Mouse (Mus musculus) limb, embryonic 10.5 days (tissue): ENCODE measurements around the gene Atg2a. TPM values are rescaled to one million over a fixed set of nuclear protein-coding genes. Genes with fewer than 3 reads are reported as not detected.

ENCODE experiments used
- DNase-seq: peaks from one replicate; pipeline ENCODE4 v3.0.0-alpha.2; 2017; ENCODE audit warnings: low spot score
- H3K27ac ChIP-seq: fragments of 300-500 bp; sonication (generic); 2 replicates; pipeline ENCODE4 v1.5.1; 2016; ENCODE audit warnings: mild to moderate bottlenecking
- H3K27me3 ChIP-seq: fragments of 300-500 bp; sonication (generic); 2 replicates; pipeline ENCODE4 v1.6.1; 2016; ENCODE audit warnings: low read depth, mild to moderate bottlenecking; ENCODE audit not compliant: poor library complexity, severe bottlenecking
- H3K36me3 ChIP-seq: fragments of 300-500 bp; sonication (generic); 2 replicates; pipeline ENCODE4 v1.6.1; 2016; ENCODE audit warnings: mild to moderate bottlenecking, moderate library complexity
- H3K4me1 ChIP-seq: fragments of 300-500 bp; sonication (generic); 2 replicates; pipeline ENCODE4 v1.6.1; 2016
- H3K4me3 ChIP-seq: fragments of 300-500 bp; sonication (generic); 2 replicates; pipeline ENCODE4 v1.5.1; 2016; ENCODE audit warnings: mild to moderate bottlenecking, moderate library complexity
- H3K9me3 ChIP-seq: fragments of 300-500 bp; sonication (generic); replicated peaks from 2 replicates; pipeline ENCODE4 v1.6.1; 2016; ENCODE audit warnings: mild to moderate bottlenecking
- WGBS: fragments of 180-500 bp; shearing (Covaris S2); methylation state at CpG from one replicate; pipeline ENCODE4 v1.1.7; 2016; 5-methylcytosine and 5-hydroxymethylcytosine counted together
- polyA plus RNA-seq: library from polyadenylated mRNA; unstranded; fragments of >200 nt; fragmentation: Nextera tagmentation; extraction: Ambion mirVana; gene quantifications from 2 replicates; pipeline ENCODE4 v1.2.1, GENCODE M21; 2016

The Atg2a gene
- polyA plus RNA-seq, result 11.4 and 13.0 TPM in 2 replicates

DNA sequence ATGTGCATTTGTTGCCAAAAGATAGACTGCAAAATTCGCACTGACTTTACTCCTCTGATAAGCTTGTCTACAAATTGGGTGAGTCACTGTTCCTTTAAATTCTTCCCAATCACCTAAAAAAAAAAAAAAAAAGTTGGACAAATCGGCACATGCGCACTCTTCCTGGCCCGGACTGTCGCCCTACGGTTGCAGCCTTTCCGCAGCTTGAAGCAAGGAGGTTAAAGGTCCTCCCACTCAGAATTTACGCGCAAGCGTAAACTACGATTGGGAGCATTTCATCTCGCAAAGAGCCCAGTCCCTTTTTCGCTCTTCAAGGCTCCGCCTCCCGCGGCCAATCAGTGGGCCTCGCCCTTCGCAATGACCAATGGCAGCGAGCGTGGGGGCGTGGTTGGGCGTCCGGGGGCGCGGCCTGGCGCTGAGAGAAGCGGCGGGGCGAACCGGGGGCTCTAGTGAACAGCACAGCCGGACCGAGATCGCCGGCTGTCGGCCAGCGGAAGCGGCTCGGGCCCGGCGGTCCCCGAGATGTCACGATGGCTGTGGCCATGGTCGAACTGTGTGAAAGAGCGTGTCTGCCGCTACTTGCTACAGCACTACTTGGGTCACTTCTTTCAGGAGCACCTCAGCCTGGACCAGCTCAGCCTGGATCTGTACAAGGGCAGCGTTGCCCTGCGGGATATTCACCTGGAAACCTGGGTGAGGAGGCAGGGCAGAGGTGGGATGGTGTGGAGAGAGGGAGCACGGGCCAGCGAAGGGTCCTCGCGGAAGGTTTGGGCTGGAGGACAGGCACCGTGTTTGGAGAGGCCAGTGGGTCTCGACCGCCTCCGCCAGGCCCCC, at the start of gene Atg2a:
Atg2a (plus strand) TSS at position 395 of the 834 bp plus-strand sequence.
- peak within 1 kb of the TSS; percentile 83 for H3K27ac ChIP-seq
- H3K9me3 ChIP-seq, result no peaks in the 10 kb centered on the region
- H3K36me3 ChIP-seq, result peaks cover 30% of the 10 kb centered on the region
- peak; percentile 97 for DNase-seq
- under 1% methylated on average over 55 of the region's 55 CpGs for WGBS
- H3K27me3 ChIP-seq, result no peaks in the 10 kb centered on the region
- peaks cover 10% of the 10 kb centered on the region for H3K4me1 ChIP-seq
- H3K4me3 ChIP-seq, result peak within 1 kb of the TSS; percentile 78

DNA sequence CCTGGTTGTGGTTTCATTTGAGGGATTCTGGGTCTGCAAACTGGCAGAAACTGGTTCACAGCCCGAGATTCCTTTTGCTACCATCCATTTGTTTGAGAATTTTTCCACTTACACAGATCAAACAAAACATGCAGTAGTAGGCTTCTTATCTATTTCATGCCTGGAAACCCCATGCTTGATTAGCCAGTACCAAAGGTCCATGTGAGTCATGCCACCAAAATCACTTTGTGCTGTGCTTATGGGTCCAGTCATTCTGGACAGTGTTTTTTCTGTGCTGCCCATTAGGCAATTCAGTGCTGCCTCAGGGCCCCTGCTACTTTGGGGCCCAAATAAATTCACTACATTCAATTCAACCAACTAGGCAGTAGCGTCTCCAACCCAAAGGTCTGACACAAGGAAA, 37.2 kb upstream of the Atg2a start:
- no peak overlapping the region for H3K4me3 ChIP-seq
- H3K4me1 ChIP-seq, result no peaks in the 10 kb centered on the region
- H3K27ac ChIP-seq, result no peak overlapping the region
- no peaks in the 10 kb centered on the region for H3K36me3 ChIP-seq
- DNase-seq, result no peak
- no peaks in the 10 kb centered on the region for H3K27me3 ChIP-seq
- whole genome bisulfite sequencing, result 88% methylated on average over 2 of the region's 2 CpGs
- H3K9me3 ChIP-seq, result no peaks in the 10 kb centered on the region

DNA sequence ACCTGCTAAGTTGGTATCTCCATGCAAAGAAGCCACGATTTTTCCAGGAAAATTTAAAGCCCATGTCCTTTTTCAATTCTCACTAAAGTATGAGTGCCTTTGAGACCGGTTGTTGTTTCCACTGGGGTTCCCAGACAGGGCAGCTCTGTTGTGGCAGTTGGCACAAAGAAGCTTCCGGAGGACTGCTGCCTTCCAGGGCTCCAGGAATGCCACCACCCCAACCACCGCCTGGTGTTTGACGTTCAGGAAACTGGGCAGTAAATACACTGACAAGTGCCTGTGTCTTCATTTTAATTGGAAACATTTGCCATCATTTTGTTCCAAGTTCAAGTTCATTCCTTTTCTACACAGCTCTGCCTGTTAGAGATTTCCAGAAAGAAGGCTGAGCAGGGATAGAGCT, 34.8 kb upstream of the Atg2a start:
- 69% methylated on average over 5 of the region's 5 CpGs for WGBS
- no peak overlapping the region for H3K4me3 ChIP-seq
- DNase-seq, result no peak
- no peaks in the 10 kb centered on the region for H3K4me1 ChIP-seq
- no peaks in the 10 kb centered on the region for H3K27me3 ChIP-seq
- no peaks in the 10 kb centered on the region for H3K36me3 ChIP-seq
- no peak overlapping the region for H3K27ac ChIP-seq
- no peaks in the 10 kb centered on the region for H3K9me3 ChIP-seq

DNA sequence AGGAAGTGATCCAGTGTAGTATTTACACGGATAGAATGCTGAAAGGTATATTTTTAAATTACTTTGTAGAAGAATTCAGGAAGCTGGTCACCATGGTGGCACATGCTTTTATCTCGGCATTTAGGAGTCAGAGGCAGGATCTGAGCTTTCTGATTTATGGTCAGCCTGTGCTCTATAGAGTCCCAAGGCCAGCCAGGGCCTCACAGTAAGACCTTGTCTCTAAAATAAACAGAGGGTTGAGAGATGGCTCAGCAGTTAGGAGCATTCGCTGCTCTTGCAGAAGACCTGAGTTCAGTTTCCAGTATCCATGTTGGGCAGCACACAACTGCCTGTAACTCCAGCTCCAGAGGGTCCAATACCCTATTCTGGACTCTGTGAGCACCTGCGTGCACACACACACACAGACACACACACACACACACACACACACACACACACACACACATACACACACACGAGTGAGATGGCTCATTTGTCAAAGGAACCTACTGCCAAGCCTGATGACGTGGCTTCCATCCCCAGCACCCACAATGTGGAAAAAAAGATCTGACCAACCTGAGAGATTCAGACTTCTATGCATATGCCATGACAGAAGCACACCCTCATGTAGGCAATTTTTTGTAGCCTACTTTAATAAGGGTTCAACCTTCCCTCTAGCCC, 25.3 kb upstream of the Atg2a start:
- Histone ChIP-seq H3K4me1 (no peaks in the 10 kb centered on the region), H3K4me3 (no peak overlapping the region), H3K36me3 (no peaks in the 10 kb centered on the region), H3K27ac (no peak overlapping the region), H3K27me3 (no peaks in the 10 kb centered on the region), H3K9me3 (no peaks in the 10 kb centered on the region)
- WGBS, result 78% methylated on average over 6 of the region's 6 CpGs
- DNase-seq, result no peak

DNA sequence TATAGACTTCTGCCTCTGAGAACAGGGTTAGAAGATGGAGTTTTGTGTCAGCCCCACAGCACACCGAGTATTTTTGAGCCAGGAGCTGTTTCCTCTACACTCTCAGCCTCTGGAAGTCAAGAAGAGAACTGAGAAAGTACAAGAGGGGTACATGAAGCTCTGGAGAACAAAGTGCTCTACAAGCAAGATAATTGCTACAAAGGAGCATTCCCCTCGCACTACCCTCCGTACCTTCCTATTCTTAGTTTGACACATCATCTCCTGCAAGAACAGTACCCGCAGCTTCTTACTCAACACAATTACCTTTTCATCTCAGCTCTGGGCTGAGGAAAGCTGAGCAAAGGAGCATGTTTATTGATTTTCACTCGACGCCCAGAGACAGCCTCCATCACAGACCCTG, 22.9 kb upstream of the Atg2a start:
- Histone ChIP-seq H3K4me1 (peaks cover 4% of the 10 kb centered on the region; the same call in 1 of the 2 replicates), H3K27me3 (no peaks in the 10 kb centered on the region), H3K9me3 (no peaks in the 10 kb centered on the region), H3K36me3 (no peaks in the 10 kb centered on the region), H3K27ac (no peak overlapping the region), H3K4me3 (no peak overlapping the region)
- DNase-seq, result no peak
- WGBS, result 82% methylated on average over 6 of the region's 6 CpGs

DNA sequence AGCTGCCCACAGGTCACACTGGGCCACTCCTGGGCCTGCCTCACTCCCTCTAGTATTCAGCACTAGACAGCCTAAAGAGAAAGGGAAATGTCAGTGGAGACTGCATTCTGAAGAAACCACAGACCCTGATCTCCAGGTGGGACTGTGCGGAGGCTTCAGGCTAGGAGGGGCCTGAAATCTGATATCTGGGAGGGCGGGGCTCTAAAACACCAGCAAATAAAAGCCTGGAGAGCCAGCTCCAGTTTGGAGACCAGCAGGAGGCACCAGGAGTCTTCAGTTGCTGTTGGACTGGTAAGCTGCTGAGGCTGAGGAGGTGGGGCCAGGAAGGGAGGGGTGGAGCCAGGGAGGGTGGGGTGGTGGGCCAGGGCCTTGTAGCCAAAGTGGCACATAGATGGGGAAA, 15.3 kb upstream of the Atg2a start, which contains the start of gene Gpha2:
Gpha2 (plus strand) TSS at position 246 of the 400 bp plus-strand sequence.
- DNase-seq, result peak; percentile 63
- Histone ChIP-seq H3K27me3 (no peaks in the 10 kb centered on the region), H3K36me3 (peaks cover 37% of the 10 kb centered on the region), H3K9me3 (no peaks in the 10 kb centered on the region), H3K4me3 (no peak within 1 kb of the TSS), H3K27ac (peak within 1 kb of the TSS; percentile 12; the same call in 1 of the 2 replicates), H3K4me1 (peaks cover 23% of the 10 kb centered on the region)
- WGBS, result 2% methylated on average over 2 of the region's 2 CpGs

DNA sequence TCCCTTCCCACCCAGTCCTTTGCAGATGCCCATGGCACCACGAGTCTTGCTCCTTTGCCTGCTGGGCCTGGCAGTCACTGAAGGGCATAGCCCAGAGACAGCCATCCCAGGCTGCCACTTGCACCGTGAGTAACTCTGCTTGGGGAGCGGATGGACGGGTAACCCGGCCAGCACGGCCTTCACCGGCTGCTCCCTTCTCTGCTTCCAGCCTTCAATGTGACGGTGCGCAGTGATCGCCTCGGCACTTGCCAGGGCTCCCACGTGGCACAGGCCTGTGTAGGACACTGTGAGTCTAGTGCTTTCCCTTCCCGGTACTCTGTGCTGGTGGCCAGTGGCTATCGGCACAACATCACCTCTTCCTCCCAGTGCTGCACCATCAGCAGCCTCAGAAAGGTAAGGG, 14.7 kb upstream of the Atg2a start:
- no peak for DNase-seq
- no peaks in the 10 kb centered on the region for H3K27me3 ChIP-seq
- H3K9me3 ChIP-seq, result no peaks in the 10 kb centered on the region
- peak overlapping the region; percentile 8; the same call in 1 of the 2 replicates for H3K27ac ChIP-seq
- H3K36me3 ChIP-seq, result peaks cover 42% of the 10 kb centered on the region
- WGBS, result 90% methylated on average over 14 of the region's 14 CpGs
- peaks cover 23% of the 10 kb centered on the region for H3K4me1 ChIP-seq
- H3K4me3 ChIP-seq, result no peak overlapping the region

DNA sequence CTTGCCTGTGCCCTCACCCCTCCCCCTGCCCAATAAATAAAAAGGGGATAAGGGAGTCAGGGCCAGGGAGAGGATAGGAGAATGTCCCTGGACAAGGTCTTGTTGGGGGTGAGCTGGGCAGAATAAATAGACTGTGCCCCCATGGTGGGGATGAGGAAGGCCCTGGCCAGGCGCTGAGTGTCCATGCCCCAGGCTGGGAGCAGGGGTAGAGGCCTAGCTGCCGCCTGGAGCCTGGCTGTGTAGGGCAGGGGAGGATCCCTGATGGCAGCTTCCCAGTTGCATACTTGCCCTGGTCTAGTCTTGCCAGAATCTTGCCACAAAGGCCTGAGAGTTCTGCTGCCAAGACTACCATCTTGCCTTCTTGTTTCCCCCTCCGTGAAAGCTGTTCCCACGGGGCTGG, 13.6 kb upstream of the Atg2a start:
- 87% methylated on average over 4 of the region's 4 CpGs for WGBS
- Histone ChIP-seq H3K27ac (0 out of 2 replicates have a peak overlapping the region, but pooled peaks have one; percentile 6), H3K9me3 (no peaks in the 10 kb centered on the region), H3K4me1 (peaks cover 23% of the 10 kb centered on the region), H3K4me3 (no peak overlapping the region), H3K36me3 (peaks cover 45% of the 10 kb centered on the region), H3K27me3 (no peaks in the 10 kb centered on the region)
- DNase-seq, result no peak

DNA sequence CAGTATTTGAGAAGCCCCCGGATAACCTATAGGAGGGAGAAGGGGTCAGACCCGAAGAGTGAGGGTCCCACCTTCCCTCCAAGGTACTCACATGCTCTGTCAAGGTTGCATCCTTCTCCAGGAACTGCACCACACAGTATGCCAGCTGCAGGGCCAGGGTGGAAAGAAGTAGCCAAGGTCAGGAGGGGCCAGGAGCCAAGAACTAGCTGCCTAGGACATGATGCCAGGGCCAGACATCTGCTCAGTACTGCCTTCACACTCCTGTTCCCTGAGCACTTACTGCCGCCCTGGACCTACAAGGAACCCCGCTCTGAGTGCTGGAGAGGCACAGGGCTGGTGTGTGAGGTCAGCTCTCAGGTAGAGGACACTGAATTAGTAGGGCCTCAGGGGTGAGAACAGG, 11.1 kb upstream of the Atg2a start:
- Histone ChIP-seq H3K4me3 (no peak overlapping the region), H3K27me3 (no peaks in the 10 kb centered on the region), H3K4me1 (peaks cover 35% of the 10 kb centered on the region), H3K9me3 (no peaks in the 10 kb centered on the region), H3K27ac (no peak overlapping the region), H3K36me3 (peaks cover 51% of the 10 kb centered on the region)
- no peak for DNase-seq
- 87% methylated on average over 4 of the region's 4 CpGs for WGBS

DNA sequence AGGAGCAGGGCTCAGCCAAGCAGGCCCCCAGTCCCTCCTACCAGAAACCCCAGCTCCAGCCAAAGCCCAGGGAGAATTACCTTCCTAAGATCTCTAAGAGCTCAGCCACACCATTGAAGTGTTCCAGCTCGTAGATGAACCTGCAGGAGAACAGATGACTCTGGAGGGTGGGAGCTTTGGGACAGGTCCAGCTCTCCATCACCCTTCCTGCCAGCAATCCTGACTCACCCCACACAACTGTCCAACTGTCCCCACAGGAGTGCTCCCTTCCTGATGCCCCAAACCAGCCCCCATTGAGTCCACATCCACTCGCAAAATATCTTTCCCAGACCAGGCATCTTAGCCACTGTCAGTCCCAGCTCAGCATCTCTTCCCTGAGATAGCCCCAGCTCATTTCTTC, 10.4 kb upstream of the Atg2a start:
- no peak overlapping the region for H3K27ac ChIP-seq
- no peak overlapping the region for H3K4me3 ChIP-seq
- peaks cover 51% of the 10 kb centered on the region for H3K36me3 ChIP-seq
- peaks cover 31% of the 10 kb centered on the region for H3K4me1 ChIP-seq
- no peak for DNase-seq
- WGBS, result 84% methylated on average over 2 of the region's 2 CpGs
- H3K27me3 ChIP-seq, result no peaks in the 10 kb centered on the region
- no peaks in the 10 kb centered on the region for H3K9me3 ChIP-seq

DNA sequence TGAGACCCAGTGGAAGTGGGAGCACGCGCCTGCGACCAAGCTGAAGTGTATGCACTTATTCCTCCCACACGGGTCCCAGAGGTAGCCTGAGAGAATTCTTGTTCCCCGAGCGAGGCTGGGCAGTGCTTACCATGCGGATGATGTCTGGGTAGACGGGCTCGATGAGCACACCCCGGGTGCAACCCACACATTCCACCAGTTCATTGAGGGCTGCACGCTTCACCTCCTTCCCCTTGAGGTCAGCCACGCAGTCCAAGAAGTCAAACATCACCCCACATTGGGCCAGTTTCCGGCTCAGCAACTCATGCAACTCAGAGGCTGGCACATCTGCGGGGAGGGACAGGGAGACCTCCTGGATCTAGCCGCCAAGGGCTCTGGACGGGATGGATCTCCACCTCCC, 7.8 kb upstream of the Atg2a start:
- peaks cover 25% of the 10 kb centered on the region for H3K4me1 ChIP-seq
- no peak overlapping the region for H3K4me3 ChIP-seq
- H3K9me3 ChIP-seq, result no peaks in the 10 kb centered on the region
- H3K36me3 ChIP-seq, result peaks cover 33% of the 10 kb centered on the region; the same call in 1 of the 2 replicates
- no peak overlapping the region for H3K27ac ChIP-seq
- no peaks in the 10 kb centered on the region for H3K27me3 ChIP-seq
- DNase-seq, result no peak
- 89% methylated on average over 16 of the region's 16 CpGs for whole genome bisulfite sequencing

DNA sequence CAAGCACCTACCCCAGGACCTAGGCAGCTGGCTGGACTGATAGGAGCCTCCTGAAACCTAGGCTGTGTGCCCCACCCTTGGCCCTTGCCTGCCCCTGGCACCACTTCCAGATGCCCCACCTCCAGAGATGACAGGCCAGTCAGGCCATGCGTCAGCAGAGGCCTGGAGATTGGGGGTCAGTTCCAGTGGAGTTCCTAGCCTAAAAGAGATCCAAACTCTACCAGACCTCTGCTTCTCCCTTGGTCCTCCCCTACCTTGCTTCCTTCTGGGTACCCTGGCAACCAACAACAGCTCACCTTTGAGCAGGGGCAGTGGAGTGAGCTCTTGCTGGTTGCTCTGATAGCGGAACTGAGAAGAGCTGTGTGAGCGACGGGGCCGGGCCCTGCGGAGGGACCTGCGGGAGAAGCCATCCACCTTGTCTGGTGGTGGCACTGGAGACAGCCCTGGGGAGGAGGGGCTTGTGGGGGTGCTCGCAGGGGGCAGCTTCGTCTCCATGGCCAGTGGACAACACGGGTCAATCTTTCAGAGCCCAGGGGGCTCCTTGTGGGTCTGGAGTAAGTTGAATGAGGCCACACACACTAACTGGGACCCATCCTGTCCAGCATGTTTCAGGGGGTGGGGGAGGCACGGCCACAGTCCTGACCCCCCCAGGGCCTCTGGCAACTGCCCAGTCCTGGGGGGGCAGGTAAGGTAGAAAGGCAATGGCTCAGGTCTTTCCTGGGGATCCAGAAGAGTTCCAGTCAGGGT, 7.0 kb upstream of the Atg2a start:
- H3K9me3 ChIP-seq, result no peaks in the 10 kb centered on the region
- no peak for DNase-seq
- H3K4me1 ChIP-seq, result peaks cover 25% of the 10 kb centered on the region
- peak overlapping the region; percentile 76 for H3K4me3 ChIP-seq
- H3K27ac ChIP-seq, result no peak overlapping the region
- H3K27me3 ChIP-seq, result no peaks in the 10 kb centered on the region
- H3K36me3 ChIP-seq, result peaks cover 29% of the 10 kb centered on the region; the same call in 1 of the 2 replicates
- WGBS, result 69% methylated on average over 11 of the region's 11 CpGs
